Mouse (Mus musculus): ENCODE results near the gene Aqp3. TPM values are rescaled to one million over a fixed set of nuclear protein-coding genes. Genes with fewer than 3 reads are reported as not detected.

Gene Aqp3
- total and polyA plus RNA-seq, 3 experiments: 0.12 to 0.42 TPM; not detected in 1

GRCm38 (mm10) chr4:41115074-41115473, 17.1 kb upstream of the Aqp3 start:
- Histone ChIP-seq H3K9ac (ENCODE audit: control insufficient read depth, low read depth, low read length, poor library complexity, severe bottlenecking) (no peak overlapping the region), H3K9me3 (replicated peaks; ENCODE audit: insufficient read depth, low read length) (no peaks in the 10 kb centered on the region), H3K79me2 (ENCODE audit: control insufficient read depth, insufficient read depth, low read length, poor library complexity) (no peaks in the 10 kb centered on the region), H3K27ac (ENCODE audit: control insufficient read depth, low read depth, low read length) (no peak overlapping the region), H3K27me3 (ENCODE audit: control insufficient read depth in 1 of 2, insufficient read depth in 2 of 2, low read length in 2 of 2) (no peaks in the 10 kb centered on the region), H3K4me3 (ENCODE audit: control insufficient read depth in 1 of 2, insufficient read depth in 1 of 2, low read depth in 2 of 2, low read length in 2 of 2) (no peak overlapping the region), H3K36me3 (ENCODE audit: control insufficient read depth in 1 of 2, insufficient read depth in 2 of 2, low read length in 2 of 2) (peaks cover 0 to 10% of the 10 kb centered on the region in 2 experiments; a peak in 2 of 4 replicates), H3K4me1 (ENCODE audit: control insufficient read depth in 1 of 2, insufficient read depth in 2 of 2, low read length in 2 of 2) (no peaks in the 10 kb centered on the region)
- TF ChIP-seq NELFE (IDR thresholded peaks at IDR 0.05; ENCODE audit: low read depth, low read length) (no peak), ZC3H11A (IDR thresholded peaks at IDR 0.05; ENCODE audit: low read depth, low read length) (no peak), POLR2AphosphoS2 (IDR thresholded peaks at IDR 0.05; ENCODE audit: low read length) (no peak), UBTF (IDR thresholded peaks at IDR 0.05; ENCODE audit: borderline replicate concordance, insufficient read depth, low read depth, low read length) (no peak), POLR2AphosphoS5 (IDR thresholded peaks at IDR 0.05; ENCODE audit: borderline replicate concordance, low read depth, low read length) (no peak), MAZ (IDR thresholded peaks at IDR 0.05; ENCODE audit: low read depth, low read length) (no peak), MAFK (IDR thresholded peaks at IDR 0.05; ENCODE audit: borderline replicate concordance, low read depth, low read length) (no peak), MXI1 (IDR thresholded peaks at IDR 0.05; ENCODE audit: low read depth, low read length) (no peak), E2F4 (IDR thresholded peaks at IDR 0.05; ENCODE audit: borderline replicate concordance, low read depth, low read length) (no peak), MYB (IDR thresholded peaks at IDR 0.05; ENCODE audit: low read depth, low read length) (no peak), KAT2A (conservative IDR thresholded peaks at IDR 0.05; ENCODE audit: low read depth, low read length) (no peak), MAX (IDR thresholded peaks at IDR 0.05; ENCODE audit: low read length) (no peak), RCOR1 (IDR thresholded peaks at IDR 0.05; ENCODE audit: low read depth, low read length) (no peak), ETS1 (IDR thresholded peaks at IDR 0.05; ENCODE audit: low read depth, low read length) (no peak), TCF12 (IDR thresholded peaks at IDR 0.05; ENCODE audit: low read depth, low read length) (no peak), USF2 (IDR thresholded peaks at IDR 0.05; ENCODE audit: borderline replicate concordance in 1 of 2, insufficient read depth in 1 of 2, low read depth in 1 of 2, low read length in 2 of 2) (no peak)
- no peak for DNase-seq (ENCODE audit: low read depth, low spot score)

GRCm38 (mm10) chr4:41114358-41115070, 16.5 kb upstream of the Aqp3 start:
- Histone ChIP-seq H3K4me1 (ENCODE audit: control insufficient read depth in 1 of 2, insufficient read depth in 2 of 2, low read length in 2 of 2) (no peaks in the 10 kb centered on the region), H3K36me3 (ENCODE audit: control insufficient read depth in 1 of 2, insufficient read depth in 2 of 2, low read length in 2 of 2) (peaks cover 0 to 10% of the 10 kb centered on the region in 2 experiments; a peak in 2 of 4 replicates)

More at GRCm38 (mm10) chr4:41114358-41115070, 16.5 kb upstream of the Aqp3 start:
- Histone ChIP-seq H3K4me3 (ENCODE audit: control insufficient read depth in 1 of 2, insufficient read depth in 1 of 2, low read depth in 2 of 2, low read length in 2 of 2) (no peak overlapping the region), H3K27me3 (ENCODE audit: control insufficient read depth in 1 of 2, insufficient read depth in 2 of 2, low read length in 2 of 2) (no peaks in the 10 kb centered on the region), H3K9ac (ENCODE audit: control insufficient read depth, low read depth, low read length, poor library complexity, severe bottlenecking) (no peak overlapping the region), H3K27ac (ENCODE audit: control insufficient read depth, low read depth, low read length) (no peak overlapping the region), H3K9me3 (replicated peaks; ENCODE audit: insufficient read depth, low read length) (no peaks in the 10 kb centered on the region), H3K79me2 (ENCODE audit: control insufficient read depth, insufficient read depth, low read length, poor library complexity) (no peaks in the 10 kb centered on the region)
- DNase-seq (ENCODE audit: low read depth, low spot score): no peak
- TF ChIP-seq TAL1 (IDR thresholded peaks at IDR 0.05; ENCODE audit: low read length): no peak
- no peak for TF ChIP-seq BHLHE40 (IDR thresholded peaks at IDR 0.05; ENCODE audit: borderline replicate concordance, low read depth, low read length)
- no peak for TF ChIP-seq CTCF (IDR thresholded peaks at IDR 0.05 in 2 of 3, conservative IDR thresholded peaks at IDR 0.05 in 1 of 3; ENCODE audit: control insufficient read depth in 1 of 3, insufficient read depth in 1 of 3, low read depth in 2 of 3, low read length in 3 of 3, poor library complexity in 1 of 3, severe bottlenecking in 1 of 3)
- no peak for TF ChIP-seq ZNF384 (IDR thresholded peaks at IDR 0.05; ENCODE audit: low read depth, low read length)
- TF ChIP-seq RAD21 (IDR thresholded peaks at IDR 0.05; ENCODE audit: low read depth, low read length): no peak
- no peak for TF ChIP-seq CHD1 (IDR thresholded peaks at IDR 0.05; ENCODE audit: low read depth, low read length)
- TF ChIP-seq GATA1 (IDR thresholded peaks at IDR 0.05; ENCODE audit: low read depth, low read length): no peak
- no peak for TF ChIP-seq TCF12 (IDR thresholded peaks at IDR 0.05; ENCODE audit: low read depth, low read length)
- no peak for TF ChIP-seq ELF1 (IDR thresholded peaks at IDR 0.05; ENCODE audit: low read depth, low read length)
- TF ChIP-seq NRF1 (IDR thresholded peaks at IDR 0.05; ENCODE audit: insufficient read depth, low read depth, low read length, poor library complexity, severe bottlenecking): no peak
- no peak for TF ChIP-seq MYB (IDR thresholded peaks at IDR 0.05; ENCODE audit: low read depth, low read length)

Data from MEL (cell line).